Mouse (Mus musculus) bone marrow, adult 2 months (tissue): Measurements from ENCODE around the gene Cbln1.

Experiments
- CTCF ChIP-seq: fragments of 200-500 bp; IDR thresholded peaks from 2 replicates; pipeline ENCODE4 v1.5.1; 2011; ENCODE audit warnings: low read length, control low read depth; ENCODE audit not compliant: control insufficient read depth, insufficient read depth
- POLR2A ChIP-seq: fragments of 200-500 bp; IDR thresholded peaks from 2 replicates; pipeline ENCODE4 v1.6.1; 2011; ENCODE audit warnings: low read depth, mild to moderate bottlenecking, control low read depth, low read length, borderline replicate concordance; ENCODE audit not compliant: control insufficient read depth

GRCm38 (mm10) chr8:87471603-87472270 is 672 bp downstream of the Cbln1 start:
- TF ChIP-seq CTCF (no peak), POLR2A (no peak)
